Mouse (Mus musculus): ENCODE results near the gene Timm29.

Gene Timm29

GRCm38 (mm10) chr9:21616232-21616781, 23.8 kb downstream of the Timm29 start:
- in situ Hi-C loops (cut with MboI, MseI): no loop called here

DNA sequence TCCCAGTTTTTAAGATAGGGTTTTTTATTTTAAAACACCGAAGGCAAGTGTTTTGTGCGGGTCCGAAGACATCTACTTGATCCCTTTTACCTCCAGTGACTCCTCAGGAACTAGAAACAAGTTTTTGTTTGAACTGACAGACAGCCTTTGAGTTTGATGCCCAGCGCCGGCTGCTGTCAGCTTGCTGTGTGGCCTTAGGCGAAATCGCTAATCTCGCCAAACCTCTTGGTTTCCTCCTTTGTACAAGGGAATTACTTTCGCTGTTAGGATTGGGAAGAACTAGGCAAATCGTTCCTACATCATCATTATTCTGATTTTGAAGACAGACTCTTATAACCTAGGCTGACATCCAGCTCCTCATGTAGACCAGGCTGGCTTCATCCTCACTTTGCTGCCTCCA, 24.5 kb downstream of the Timm29 start:
- in situ Hi-C loops (cut with MboI, MseI): no loop called here

- in situ Hi-C loops (cut with MboI, MseI): no loop called here
These were observed 27.7 kb downstream of the Timm29 start for GRCm38 (mm10) chr9:21620229-21620628.

DNA sequence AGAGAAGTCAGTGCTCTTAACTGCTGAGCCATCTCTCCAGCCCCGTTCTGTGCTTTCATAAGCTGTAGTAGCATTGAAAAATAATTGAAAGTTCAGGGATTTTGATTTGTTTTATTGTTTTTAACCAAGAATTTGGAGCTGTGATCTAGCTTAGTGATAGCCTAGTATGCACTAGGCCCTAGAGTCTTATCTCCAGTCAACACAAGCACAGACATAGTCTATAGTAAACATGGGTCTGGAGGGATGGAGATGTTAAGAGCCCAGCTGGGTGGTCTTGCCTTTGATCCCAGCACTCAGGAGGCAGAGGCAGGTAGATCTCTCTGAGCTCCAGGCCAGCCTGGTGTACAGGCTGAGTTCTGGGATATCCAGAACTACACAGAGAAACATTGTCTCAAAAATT, 30.2 kb downstream of the Timm29 start:
- in situ Hi-C loops (cut with MboI, MseI): no loop called here

- in situ Hi-C loops (cut with MboI, MseI): no loop called here
These were observed 33.1 kb downstream of the Timm29 start for GRCm38 (mm10) chr9:21625342-21626339.

DNA sequence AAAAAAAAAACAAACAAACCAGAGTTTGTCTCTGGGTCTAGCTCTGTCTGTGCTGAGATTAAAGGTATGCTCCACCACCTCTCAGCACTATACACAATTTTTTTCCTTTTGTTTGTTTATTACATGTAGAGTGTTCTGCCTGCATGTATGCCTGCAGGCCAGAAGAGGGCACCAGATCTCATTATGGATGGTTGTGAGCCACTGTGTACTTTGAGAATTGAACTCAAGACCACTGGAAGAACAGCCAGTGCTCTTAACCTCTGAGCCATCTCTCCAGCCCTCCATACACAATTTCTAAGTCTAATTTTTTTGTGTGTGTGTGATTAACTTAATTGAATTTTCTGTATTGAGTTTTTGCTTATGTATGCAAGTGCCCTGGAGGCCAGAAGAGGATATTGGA, 34.0 kb downstream of the Timm29 start:
- in situ Hi-C loops (cut with MboI, MseI): no loop called here

- in situ Hi-C loops (cut with MboI, MseI): no loop called here
These were observed 34.7 kb downstream of the Timm29 start for GRCm38 (mm10) chr9:21627145-21627795.

- in situ Hi-C loops (cut with MboI, MseI): no loop called here
These were observed 38.2 kb downstream of the Timm29 start for GRCm38 (mm10) chr9:21630673-21631072.

DNA sequence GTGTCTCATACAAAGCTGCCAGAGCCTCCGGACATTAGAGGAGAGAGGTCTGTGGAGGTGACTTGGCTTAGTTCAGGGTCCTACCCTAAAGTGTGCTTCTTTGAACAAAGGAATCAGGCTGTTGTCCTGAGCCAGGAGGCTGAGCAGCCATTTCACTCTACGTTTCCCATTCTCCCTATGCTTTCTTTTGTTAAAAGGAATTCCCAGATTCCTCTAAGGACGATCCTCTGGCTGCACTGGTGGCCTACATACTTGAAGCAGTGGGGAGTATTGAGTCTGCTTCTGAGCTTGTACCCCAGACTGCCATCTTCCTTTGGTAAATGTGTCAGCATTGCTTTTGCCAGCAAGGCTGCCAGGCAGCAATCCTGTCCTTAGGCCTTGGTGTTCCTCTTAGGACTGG, 40.6 kb downstream of the Timm29 start:
- in situ Hi-C loops (cut with MboI, MseI): no loop called here

- in situ Hi-C loops (cut with MboI, MseI): no loop called here
These were observed 43.1 kb downstream of the Timm29 start for GRCm38 (mm10) chr9:21635639-21636038.

- in situ Hi-C loops (cut with MboI, MseI): no loop called here
These were observed 46.5 kb downstream of the Timm29 start for GRCm38 (mm10) chr9:21639031-21639430.

Measured in regulatory T cell (primary cell).